Mouse (Mus musculus) frontal cortex, postnatal 10 days (tissue): ENCODE data around the gene Def6.
A peak's percentile ranks its signal among the peaks of the same experiment; 100 is the strongest.

Experiments
- DNase-seq, 2 experiments: peaks; one replicate each; pipeline ENCODE4 v3.0.0; 2022; ENCODE audit warnings: low spot score in 2 of 2, mixed read lengths in 1 of 2

The Def6 gene

DNA sequence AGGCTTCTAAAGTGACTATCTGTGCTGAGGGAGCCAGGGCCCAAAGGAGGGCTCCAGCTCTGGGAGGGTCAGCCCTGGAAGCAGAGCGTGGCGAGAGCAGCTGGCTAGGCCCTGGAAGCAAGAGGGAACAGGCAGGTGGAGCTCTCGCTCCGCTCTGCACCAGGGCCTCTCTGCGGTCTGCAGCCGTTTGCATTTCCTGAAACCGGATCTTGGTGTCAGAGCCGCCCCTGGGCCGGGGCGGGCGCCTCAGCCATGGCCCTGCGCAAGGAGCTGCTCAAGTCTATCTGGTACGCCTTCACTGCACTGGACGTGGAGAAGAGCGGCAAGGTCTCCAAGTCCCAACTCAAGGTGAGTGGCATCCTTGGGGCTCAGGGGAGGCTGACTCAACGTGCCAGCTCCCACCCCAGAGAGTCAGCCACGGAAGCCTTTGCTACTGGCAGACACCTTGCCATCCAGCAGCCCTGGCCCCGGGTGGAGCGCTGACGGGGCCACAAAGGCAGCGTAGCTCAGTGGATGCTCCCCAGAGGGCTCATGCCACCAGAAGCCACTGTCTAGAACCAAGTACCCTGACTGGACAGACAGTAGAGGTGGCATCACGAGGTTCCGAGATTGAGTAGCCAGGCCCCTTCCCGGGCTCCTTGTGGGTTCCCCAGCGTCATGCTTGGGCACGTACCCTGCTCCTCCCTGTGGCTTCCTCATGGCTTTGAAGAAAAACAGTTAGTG is at the start of gene Def6:
Gene Def6 (plus strand): TSS at position 188 of the 723 bp plus-strand sequence.
- DNase-seq = peak in 1 of 2 experiments; percentile 58

- DNase-seq = no peak
Observed at GRCm38 (mm10) chr17:28160361-28160760, 47.2 kb upstream of the Def6 start.

- DNase-seq = no peak
Observed at GRCm38 (mm10) chr17:28161310-28161881, 46.2 kb upstream of the Def6 start.

DNA sequence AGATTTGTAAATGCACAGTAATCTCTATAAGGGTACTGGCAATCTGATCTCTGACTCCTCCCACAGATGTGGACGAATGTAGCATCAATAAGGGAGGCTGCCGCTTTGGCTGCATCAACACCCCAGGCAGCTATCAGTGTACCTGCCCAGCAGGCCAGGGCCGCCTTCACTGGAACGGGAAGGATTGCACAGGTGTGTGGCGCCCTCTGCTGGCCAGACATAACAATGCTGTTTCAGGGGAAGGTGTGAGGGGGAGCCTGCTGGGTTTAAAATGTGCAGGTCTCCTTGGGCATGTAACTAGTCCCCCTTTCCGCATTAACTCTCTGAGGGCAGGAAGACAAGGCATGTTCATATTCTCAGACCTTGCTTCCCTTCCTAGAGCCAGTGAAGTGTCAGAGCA is 43.9 kb upstream of the Def6 start:
- DNase-seq = peak in 1 of 2 experiments; percentile 72

DNA sequence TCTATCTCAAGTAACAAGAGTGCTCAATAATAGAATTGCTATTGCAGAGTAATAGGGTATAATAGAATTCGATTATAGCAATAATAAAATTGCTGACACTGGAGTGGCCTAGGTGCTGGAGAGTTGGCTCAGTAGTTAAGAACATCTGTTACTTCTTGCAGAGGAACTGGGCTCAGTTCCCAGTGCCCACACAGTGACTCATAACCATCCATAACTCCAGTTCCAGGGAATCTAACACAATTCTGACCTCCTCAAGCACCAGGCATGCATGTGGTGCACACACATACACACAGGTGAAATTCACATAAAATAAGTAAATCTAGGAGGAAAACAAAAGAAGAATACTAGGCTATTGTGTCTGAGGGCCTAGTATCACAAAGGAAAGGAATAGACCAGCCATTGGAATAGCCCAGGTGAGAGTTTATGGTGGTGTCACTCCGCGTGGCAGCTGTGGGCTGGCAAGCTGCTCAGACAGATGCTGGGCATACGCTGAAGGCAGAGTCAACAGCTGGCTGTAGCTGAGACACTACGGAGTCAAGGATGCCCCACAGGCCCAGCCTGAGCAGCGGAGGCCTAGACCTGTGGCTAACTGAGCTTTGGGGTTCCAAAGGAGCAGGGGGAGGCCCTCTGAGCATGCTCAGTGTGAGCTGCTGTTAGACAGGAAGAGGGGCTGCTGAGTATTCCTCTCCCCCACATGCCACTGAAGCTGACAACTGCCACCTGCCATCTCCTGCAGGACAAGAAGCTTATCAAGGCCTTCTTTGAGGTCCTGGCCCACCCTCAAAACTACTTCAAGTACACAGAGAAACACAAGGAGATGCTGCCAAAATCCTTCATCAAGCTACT is 36.9 kb upstream of the Def6 start:
- DNase-seq = no peak

- DNase-seq = no peak
Observed at GRCm38 (mm10) chr17:28172690-28173089, 34.9 kb upstream of the Def6 start.

GRCm38 (mm10) chr17:28176775-28177539 is 30.6 kb upstream of the Def6 start, which contains the start of gene Zfp523:
Gene Zfp523, plus strand, starts transcription at chr17:28177129.
- DNase-seq = peak; percentile 84 to 93

- peak in 1 of 2 experiments; percentile 44 for DNase-seq
Observed at GRCm38 (mm10) chr17:28177540-28178046, 30.0 kb upstream of the Def6 start.

- no peak for DNase-seq
Observed at GRCm38 (mm10) chr17:28180331-28180730, 27.2 kb upstream of the Def6 start.

DNA sequence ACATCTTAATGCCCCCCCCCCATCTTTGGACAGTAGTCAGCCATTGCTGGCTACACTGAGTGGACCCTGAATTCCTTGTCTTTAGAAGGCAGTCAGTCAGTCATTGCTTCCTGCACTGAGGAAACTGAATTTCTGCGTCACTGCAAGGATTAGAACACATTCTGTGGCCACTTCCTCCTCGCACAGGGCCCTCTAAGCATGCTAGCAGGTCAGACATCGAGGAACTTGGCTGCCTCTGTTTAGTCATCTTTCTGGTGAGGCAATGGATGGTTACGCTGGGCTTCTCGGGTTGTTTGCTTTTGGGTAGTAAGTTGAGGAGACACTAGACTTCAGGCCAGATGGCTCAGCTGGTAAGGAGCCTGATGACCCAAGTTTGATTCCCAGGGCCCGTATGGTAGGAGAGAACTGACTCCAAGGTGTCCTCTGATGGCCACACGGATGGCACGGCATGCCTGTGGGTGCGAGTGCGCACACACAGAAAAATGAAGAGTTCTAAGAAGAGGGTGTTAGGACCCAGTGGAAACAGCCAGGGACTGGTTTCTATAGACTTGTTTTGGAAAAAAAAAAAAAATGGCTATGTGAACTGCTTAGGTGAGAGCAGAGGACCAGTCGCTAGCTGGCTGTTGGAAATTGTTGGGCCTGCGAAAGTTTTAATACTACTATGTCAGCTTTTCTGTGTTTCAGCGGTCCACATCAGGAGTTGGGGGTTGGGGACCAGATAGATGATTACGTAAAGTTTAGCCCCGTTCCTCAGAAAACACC is 26.6 kb upstream of the Def6 start:
- no peak for DNase-seq

- no peak for DNase-seq
Observed at GRCm38 (mm10) chr17:28184971-28185638, 22.5 kb upstream of the Def6 start.

GRCm38 (mm10) chr17:28188313-28188712 is 19.3 kb upstream of the Def6 start:
- no peak for DNase-seq

- no peak for DNase-seq
Observed at GRCm38 (mm10) chr17:28192754-28193153, 14.8 kb upstream of the Def6 start.

GRCm38 (mm10) chr17:28193559-28193958 is 14.0 kb upstream of the Def6 start:
- no peak for DNase-seq

DNA sequence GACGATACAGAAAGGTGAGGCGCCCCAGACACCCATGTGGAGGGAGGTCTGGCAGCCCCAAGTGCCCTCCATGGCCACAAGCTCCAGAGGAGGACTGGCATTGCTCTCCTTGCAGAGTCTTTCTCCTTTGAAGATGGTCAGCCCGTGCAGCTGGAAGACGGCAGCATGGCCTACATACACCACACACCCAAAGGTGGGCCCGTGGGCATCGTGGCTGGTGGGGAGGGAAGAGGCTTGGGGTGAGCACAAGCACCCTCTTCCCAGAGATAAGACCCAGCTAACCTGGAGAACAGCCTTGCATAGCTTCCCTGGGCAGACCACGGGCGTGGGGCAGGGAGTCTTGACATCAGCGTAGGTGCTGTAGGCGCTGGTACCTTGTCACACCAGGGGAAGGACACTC is 12.5 kb upstream of the Def6 start:
- no peak for DNase-seq

DNA sequence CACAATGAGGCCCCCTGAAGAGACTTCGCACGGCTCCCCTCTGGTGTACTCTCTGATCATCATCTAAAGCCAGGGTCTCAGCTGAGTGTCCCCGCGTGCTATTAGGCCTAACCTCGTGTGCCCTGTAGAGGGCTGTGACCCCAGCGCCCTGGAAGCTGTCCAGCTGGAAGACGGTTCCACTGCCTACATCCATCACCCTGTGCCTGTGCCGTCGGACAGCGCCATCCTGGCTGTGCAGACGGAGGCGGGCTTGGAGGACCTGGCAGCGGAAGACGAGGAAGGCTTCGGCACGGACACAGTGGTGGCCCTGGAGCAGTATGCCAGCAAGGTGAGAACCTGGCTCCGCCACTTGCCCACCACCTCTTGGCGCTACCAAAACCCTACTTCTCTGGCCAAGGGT is 9.9 kb upstream of the Def6 start:
- no peak for DNase-seq

GRCm38 (mm10) chr17:28201982-28202381 is 5.6 kb upstream of the Def6 start:
- DNase-seq = no peak

DNA sequence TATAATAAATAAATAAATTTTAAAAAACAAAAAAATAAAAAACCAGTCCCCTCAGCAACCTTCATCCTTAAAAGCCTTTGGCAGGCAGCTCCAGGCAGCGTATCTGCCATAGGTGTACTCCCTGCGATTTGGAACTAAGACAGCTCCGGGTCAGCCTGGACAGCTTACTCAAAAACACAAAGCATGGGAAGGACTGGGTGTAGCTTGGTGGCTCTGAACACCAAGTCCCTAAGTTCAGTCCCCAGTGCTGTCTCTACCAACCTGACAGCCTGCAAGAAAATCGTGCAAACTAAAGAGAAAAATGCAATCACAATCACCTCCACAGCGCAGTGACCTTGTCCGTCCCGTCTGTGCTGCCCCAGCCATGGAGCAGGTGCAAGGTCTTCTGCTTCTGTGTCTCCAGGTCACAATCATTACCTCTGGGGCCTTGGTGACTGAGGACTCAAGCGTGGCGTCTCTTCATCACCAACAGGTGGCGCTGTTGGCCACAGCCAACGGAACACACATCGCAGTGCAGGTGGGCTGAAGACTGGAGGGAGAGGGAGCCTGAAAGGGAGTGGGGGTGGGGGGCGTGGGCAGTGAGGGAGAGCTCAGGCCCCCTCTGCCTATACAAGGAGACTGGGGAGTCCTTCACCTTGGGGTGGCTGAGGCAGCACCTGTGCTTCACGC is 3.4 kb upstream of the Def6 start:
- peak in 1 of 2 experiments; percentile 47 for DNase-seq

DNA sequence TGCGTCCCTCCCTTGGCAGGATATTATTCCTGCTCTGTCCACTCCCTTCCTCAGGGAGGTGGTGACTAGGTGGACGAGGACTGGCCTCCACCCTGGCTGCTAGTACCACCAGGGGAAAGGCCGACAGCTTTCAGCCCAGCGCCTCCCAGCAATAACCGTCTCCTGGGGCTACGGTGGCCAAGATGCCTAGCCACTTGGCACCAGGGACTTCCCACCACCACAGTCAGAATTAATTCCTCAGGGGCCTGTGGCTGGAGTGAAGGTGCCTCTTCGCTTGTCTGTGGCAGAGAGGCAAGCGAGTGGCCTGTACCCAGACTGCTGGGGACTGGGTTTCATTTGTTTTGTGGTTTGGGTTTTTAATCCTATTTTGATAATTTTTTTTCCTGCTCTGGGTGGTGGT is 2.1 kb upstream of the Def6 start:
- no peak for DNase-seq

DNA sequence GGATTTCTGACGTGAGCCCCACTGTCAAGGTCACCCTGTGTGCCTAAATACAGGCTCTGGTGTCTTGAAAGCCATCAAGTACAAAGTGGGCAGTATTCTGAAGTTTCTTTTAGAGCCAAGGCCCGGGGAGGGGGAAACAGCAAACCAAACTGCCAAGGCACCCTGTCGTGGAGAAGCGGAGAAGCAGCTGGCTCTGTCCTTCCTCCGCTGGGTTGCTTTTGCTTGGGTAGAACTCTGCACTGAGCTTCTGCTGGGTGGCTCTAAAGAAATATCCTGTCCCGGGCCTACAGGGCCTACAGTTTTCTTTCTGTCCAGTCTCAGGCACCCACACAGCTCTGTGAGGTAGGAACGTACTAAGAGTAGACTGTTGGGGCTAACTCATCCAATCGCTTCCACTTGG is 486 bp upstream of the Def6 start:
- no peak for DNase-seq
